Mouse (Mus musculus) olfactory bulb, adult 2 months (tissue): ENCODE data around the gene Eipr1.

Experiments used
- CTCF ChIP-seq: fragments of 200-500 bp; IDR thresholded peaks from 2 replicates; pipeline ENCODE4 v1.5.1; 2012; ENCODE audit warnings: low read depth, mild to moderate bottlenecking, low read length, moderate library complexity; ENCODE audit not compliant: insufficient read depth
- POLR2A ChIP-seq: fragments of 200-500 bp; IDR thresholded peaks from 2 replicates; pipeline ENCODE4 v1.6.1; 2012; ENCODE audit warnings: mild to moderate bottlenecking, low read depth, low read length, moderate library complexity; ENCODE audit not compliant: insufficient read depth

GRCm38 (mm10) chr12:28816681-28817426, 65.3 kb downstream of the Eipr1 start:
- TF ChIP-seq CTCF: no peak
- no peak for TF ChIP-seq POLR2A
